Mouse (Mus musculus): ENCODE measurements around the gene Rpa2.
"Not testable (repeated sequence)": the region's sequence is repeated elsewhere in the genome, so short reads cannot be mapped to it uniquely, and the experiment has no call there.

The Rpa2 gene

DNA sequence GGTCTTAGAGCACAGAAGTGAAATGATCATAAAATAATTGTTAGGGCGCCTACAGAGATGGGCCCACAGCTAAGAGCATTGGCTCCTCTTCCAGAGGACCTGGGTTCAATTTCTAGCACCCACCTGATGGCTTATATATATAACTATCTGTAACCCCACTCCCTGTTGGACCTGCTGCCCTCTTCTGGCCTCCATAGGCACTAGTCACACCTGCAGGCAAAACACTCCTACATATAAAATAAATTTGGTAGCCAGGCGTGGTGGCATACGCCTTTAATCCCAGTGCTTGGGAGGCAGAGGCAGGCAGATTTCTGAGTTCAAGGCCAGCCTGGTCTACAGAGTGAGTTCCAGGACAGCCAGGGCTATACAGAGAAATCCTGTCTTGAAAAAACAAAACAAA is 5.0 kb upstream of the Rpa2 start:
- not testable (repeated sequence) for DNase-seq

DNA sequence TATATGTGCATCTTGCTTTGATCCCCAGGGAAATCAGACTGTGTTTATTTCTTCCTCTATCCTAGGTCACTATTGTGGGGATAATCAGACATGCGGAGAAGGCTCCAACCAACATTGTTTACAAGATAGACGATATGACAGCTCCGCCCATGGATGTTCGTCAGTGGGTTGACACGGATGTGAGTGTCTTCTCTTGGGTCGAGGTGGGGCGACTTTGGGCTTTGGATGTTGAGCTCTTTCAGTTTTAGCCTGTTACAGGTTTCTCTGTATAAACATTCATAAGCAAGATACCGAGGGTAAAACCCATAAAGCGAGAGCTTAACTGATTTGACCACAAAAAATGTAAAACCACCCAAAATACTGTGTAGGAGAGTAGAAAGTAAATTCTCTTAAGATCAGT is 3.6 kb downstream of the Rpa2 start:
- no peak for DNase-seq

DNA sequence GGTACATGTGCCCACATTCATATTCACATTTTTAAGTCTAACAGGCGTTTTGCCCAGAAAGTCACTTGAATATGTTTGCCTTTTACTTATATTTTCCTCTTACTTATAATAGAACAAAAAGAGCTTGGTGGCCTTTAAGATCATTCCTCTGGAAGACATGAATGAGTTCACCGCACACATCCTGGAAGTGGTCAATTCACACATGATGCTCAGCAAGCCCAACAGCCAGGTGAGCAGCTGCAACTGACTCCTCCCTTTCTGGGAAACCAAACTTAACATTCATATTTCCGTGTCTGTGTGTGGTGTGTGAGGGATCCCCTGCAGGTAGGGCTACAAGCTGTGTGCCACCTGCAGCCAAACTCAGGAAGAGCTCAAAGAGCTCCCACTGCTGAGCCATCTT is 6.8 kb downstream of the Rpa2 start:
- DNase-seq, result no peak

DNA sequence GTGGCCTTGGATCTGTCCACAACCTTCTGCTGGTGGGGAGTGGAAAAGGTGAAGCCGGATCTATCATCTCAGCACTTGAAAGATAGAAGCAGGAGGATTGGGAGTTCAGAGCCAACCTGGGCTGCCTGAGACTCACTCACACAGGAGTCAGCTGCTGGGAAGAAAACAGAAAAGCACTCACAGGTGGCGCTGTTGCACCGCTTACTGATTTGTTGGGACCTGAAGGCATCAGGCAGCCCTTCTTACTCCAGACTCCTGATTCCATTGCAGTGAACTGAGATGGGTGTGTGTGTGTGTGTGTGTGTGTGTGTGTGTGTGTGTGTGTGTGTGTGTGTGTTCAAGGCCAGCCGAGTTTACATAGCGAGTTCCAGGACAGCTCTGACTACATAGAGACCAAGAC is 8.6 kb downstream of the Rpa2 start:
- peak; percentile 85 to 86 for DNase-seq

DNA sequence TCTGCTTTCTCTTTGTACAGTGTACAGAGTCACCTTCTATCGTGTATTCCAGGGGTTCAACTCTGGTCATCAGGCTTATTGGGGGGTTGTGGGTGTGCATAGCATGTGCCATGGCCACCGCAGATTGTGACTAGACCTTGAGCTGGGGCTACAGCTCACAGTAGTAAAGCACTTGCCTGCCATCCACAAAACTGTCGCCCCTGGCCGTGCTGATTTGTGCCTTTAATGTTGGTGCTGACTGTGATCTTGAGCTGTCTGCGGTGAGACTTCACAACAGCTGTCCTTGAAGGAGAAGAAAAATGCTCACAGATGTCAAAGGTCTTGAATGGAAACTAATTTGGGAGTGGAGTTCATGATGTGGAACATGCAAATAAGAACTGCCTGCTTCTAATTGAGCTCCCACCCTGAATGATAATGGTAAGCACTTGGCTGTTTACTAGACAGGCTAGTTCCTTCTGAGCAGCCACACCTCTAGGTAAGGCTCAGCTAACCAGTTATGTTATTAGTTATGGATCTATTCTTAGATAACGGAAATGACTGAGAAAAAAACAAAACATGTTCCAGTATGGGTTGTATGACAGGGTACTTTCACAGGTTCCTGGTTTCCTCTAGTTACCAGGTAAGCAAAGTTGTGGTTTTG is 10.6 kb downstream of the Rpa2 start:
- DNase-seq, result no peak

DNA sequence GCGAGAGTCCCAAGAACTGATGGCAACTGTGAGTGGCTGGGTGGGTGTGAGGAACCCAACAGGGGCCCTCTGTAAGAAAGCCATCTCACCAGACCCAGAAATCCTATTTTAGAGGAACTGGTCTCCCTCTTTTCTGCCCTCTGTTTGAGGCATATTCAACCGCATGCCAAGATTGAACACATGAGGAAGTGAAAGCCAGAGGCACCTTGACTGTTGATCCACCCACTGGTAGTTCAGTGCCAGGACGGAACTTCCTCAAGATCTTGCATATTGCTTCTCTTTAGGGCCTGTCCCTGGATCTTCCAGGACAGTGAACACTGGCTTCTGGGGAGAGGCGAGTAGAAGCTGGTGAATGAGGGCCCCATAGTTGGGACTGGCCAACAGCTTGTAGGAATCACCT is 12.2 kb downstream of the Rpa2 start:
- DNase-seq, result no peak

DNA sequence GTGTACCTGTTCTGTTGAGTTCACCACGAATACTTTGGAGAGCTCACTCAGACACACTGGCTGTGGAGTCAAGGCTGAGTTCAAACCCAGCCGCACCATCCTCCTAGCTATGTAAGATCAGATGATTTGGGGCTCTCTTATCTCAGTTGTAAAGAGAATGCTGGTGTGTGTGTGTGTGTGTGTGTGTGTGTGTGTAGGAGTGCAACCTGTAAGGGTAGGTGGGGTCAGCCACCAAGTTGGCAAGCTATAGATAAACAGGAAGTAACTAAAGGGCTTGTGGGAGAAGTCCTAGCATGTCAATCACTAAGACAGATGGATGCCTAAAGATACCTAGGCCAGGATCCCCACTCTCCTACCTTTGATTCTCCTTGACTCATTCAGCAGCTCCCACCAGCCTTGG is 15.6 kb downstream of the Rpa2 start:
- no peak for DNase-seq

DNA sequence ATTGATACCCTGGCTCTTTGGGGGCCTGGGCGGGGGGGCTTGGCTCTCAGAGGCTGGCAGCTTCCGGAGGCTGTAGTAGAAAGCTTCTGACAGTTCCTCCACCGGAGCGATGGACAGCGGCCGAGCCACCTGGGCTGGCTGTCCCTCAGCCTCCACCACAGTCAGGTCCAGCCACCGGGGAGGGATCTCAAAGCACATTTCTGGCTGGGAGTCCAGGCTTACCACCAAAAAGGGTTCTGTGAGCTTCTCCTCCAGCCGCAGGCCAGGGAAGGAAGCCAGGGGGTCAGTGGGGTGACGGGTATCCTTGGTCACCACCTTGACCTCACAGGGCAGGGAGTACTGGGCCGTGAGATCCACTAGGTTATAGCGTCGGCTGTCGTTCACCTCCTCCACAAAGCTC is 17.1 kb downstream of the Rpa2 start:
- no peak for DNase-seq

DNA sequence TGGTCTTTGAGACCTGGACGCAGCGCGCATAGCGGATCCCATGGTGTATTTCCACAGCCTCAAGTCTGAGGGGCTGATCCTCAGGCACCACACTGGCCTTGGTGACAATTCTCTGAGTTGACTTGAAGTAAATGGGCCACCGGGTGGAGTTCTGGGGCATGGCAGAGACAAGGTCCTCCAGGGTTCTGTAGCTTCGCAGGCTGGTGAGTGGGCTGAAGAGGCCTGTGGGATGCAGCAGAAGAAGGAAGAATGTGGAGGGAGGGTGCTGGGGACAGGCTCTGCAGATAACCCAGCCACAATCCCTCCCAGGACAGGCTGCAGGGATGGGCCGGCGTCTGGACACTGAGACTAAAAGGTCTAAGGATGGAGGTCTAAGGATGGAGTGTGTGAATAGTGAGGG is 21.6 kb downstream of the Rpa2 start:
- no peak for DNase-seq

DNA sequence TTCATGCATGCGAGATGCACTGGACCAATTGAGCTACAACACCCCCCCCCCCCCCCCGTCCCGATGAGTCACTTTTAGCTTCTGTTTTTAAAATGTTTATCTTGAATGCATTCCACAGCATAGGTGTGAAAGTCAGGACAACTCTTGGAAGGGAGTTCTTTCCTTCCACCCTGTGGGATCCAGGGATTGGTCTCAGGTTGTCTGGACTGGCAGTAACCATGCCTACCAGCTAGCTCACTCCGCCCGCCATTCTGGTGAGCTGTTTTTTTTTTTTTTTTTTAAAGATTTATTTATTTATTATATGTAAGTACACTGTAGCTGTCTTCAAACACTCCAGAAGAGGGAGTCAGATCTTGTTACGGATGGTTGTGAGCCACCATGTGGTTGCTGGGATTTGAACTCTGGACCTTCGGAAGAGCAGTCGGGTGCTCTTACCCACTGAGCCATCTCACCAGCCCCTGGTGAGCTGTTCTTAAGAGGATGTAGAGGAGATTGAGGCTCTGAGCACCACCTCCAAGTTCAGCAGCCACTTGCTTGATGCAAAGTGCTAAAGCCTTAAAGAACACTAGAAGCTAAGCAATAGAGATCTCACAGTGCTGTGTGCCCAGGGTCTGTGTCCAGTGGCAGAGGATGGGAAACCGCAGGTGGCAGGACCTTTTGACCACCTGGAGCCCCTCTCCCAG is 25.3 kb downstream of the Rpa2 start:
- not testable (repeated sequence) for DNase-seq

DNA sequence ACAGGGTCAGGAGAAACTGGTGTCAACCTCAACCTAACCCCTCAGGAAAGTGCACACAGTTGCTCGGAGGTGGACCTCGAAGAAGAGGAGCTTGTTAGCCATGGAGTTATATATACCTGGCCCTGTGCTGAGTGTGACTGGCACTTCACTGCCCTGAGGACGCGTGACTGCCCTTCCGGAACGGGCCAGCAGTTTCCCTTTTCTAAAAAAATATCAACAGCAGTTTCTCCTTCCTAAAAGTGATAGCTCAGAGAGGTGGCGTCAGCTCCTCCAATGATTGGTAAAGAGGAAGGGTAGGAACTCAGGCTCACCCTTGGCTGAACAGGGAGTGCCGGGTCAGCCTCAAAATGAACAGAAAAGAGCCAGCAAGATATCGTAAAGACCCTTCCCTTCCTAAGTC is 25.9 kb downstream of the Rpa2 start:
- peak; percentile 8 to 14 for DNase-seq

DNA sequence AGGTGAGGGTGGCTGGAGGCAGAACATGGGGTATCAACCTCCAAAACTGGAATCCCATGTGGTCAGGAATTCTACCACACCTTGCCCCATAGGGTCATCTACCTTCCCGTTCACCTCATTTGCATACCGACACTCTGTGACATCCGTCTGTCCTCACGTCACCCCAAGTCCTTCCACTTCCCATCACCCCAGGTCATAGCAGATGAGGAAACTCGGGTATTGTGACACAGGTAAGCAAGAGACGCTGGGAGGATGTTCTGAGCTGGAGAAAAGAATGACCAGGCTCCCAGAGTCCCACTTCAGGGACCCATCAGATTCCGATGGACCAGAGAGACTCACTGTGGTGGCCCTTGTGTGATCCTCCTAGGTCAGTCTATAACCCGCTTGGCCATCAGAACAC is 26.6 kb downstream of the Rpa2 start:
- no peak for DNase-seq

DNA sequence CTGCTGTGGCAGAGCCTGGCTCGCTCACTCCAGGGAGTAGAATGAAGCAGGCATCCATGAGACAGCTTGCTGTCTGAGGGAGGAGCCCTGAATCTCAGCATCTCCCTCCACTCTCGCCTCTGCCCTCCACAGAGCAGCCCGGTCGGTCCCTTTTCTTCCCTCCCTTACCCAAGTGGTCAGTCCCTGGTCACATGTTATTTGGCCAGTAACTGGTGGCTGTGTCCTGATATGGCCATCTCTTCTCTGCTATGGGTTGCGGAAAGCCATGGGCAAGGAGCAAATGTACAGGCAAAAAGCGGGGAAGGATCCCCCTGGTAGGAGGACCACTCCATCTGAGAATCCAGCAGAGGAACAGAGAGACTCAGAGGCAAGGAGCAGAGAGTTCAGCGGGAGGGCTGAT is 27.0 kb downstream of the Rpa2 start:
- DNase-seq, result no peak

DNA sequence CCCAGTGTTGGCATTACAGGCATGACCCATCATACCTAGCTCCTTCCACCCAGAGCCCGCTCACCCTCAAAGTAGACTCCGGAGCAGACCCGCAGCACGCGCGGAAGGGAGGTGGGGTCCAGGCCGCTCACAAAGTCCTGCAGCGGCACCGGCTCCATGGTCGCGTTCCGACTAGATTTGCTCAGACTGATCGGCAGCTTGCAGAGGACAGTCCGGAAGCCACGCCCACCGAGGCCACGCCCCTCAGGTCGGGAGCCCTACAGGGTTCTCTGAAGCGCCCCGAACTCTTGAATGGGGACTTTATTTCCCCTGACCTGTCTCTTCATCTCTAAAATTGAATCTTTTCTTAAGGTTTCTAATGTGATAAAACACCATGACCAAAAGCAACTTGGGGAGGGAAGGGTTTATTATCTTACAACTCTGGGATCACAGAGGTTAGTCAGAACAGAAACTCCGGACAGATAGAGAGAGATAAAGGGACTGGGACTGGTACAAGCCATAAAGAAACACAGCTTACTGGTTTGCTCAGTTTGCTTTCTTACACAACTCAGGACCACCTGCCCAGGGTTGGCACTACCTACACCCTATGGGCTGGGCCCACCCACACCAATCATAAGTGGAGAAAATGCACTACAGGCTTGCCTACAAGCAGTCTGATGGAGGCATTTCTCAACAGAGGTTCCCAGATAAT is 28.2 kb downstream of the Rpa2 start, which contains the start of gene Themis2:
TSS of gene Themis2 (minus strand) at position 192 of the 691 bp plus-strand sequence.
- peak; percentile 85 to 89 for DNase-seq

DNA sequence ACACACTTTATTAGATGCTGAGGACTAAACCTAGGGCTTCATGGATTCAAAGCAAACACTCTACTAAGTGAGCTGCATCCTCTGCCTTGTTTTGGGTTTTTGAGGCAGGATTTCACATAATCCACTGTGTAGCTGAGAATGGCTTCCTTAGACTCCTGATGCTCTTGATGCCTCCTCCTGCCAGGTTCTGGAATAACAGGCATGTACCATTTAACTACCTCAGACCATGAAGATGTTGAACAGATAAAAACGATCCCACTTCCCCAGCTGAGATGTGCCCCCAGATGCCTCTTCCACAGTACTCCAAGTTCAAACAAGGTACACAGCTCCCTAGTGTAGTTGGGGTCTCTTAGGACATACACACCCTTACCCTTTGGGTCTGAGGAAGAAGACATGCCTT is 29.3 kb downstream of the Rpa2 start:
- DNase-seq, result no peak

DNA sequence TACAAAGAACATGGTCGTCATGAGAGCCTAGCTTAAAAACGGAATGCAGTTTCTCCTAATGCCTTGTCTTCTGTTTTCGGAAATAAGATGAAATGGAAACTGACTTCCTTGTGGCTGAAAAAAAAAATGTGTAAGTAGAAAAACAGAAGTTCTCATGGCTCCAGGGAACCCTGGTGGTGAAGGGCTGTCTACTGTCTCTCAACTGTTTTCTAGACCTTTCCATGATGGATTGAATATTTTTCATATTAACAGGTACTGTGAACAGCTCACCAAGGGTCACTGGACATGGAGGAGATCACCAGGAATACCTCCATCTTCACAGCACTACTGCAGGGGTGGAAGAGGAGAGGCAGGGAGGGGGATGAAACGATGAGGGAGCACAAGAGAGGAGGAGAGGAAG is 29.9 kb downstream of the Rpa2 start:
- no peak for DNase-seq

DNA sequence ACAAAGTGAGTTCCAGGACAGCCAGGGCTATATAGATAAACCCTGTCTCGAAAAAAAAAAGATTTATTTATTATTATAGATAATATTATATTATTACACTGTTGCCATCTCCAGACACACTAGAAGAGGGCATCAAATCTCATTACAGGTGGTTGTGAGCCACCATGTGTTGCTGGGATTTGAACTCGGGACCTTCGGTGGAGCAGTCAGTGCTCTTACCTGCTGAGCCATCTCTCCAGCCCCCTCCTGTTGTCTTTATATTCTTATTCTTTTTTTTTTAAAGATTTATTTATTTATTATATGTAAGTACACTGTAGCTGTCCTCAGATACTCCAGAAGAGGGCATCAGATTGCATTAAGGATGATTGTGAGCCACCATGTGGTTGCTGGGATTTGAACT is 30.5 kb downstream of the Rpa2 start:
- DNase-seq, result not testable (repeated sequence)

DNA sequence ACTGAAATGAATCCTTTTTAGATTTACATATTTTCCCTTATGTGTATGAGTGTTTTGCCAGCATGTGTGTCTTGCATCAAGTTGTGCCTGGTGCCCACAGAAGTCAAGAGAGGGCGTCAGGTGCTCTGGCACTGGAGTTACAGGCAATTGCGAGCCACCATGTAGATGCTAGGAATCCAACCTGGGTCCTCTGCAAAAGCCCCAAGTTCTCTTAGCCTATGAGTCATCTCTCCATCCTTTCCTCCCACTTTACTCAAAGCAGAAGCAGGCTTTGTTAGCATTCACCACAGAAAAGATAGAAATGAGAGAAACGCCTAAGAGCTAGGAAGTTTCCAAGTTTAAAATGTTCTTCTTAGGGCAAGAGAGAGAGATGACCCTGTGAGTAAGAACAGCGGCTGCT is 31.7 kb downstream of the Rpa2 start:
- no peak for DNase-seq

DNA sequence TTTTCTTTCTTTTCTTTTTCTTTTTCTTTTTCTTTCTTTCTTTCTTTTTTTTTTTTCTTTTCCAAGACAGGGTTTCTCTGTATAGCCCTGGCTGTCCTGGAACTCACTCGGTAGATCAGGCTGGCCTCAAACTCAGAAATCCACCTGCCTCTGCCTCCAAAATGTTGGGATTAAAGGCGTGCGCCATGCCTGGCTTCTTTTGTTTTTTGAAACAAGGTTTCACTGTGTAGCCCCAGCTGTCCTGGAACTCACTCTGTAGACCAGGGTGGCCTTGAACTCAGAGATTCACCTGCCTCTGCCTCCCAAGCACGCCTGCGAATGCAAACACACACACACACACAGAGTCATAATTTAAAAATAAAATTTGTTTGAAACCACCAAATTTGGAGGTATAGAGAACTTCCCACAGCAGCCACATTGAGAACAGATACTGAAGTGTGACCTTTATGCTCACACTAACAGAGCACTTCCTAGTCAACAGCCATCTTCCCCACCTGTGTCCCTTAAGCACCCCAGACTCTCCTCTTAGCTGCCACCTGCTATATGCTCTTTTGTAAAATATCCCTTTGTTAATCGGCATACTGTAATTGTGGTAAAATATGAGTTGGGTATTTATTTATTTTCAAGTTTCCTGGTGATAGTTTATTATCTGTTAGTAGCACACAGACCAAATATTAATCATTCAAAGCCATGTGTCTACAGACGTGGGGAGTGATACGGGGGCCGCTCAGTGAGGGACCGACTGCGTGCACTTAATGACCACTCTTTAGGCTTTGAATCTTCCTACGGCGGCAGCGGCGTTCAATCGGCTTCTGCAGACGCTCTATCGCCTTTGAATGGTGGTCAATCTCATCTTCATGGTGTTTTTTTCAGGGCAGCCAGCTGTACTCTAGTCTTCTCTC is 33.3 kb downstream of the Rpa2 start:
- DNase-seq, result no peak

DNA sequence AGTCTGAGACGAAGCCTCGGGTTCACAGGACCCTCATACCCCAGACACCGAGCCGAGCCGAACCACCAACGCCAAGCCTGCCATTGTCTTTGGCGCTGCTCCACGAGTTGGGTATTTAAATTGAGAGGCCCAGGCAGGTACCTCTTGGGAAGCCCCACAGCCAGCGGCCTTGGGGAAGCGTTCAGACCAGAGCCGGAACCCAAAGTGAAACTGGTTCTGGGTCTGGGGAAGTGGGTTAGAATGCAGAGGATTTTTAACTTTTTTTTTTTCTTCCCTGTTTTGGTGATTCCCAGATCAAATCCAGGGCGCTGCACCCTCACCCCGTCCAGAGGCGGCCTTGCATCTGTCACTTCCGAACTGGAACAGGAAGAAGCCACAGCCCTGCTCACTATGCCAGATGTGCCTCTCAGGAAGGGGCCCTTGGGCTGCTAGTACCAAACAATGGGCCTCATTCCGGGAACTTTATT is 34.1 kb downstream of the Rpa2 start:
- DNase-seq, result peak in 1 of 2 experiments; percentile 42

DNA sequence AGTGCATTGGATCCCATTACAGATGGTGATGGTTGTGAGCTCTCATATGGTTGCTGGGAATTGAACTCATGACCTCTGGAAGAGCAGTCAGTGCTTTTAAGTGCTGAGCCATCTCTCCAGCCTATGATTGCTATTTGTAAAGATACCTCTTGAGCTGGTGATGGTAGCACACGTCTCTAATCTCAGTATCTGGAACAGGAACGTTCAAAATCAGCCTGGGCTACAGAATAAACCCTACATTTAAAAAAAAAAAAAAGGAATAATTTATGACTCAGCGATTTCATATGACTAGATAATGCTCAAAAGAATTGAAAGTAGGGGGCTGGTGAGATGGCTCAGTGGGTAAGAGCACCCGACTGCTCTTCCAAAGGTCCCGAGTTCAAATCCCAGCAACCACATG is 35.1 kb downstream of the Rpa2 start:
- DNase-seq, result no peak

DNA sequence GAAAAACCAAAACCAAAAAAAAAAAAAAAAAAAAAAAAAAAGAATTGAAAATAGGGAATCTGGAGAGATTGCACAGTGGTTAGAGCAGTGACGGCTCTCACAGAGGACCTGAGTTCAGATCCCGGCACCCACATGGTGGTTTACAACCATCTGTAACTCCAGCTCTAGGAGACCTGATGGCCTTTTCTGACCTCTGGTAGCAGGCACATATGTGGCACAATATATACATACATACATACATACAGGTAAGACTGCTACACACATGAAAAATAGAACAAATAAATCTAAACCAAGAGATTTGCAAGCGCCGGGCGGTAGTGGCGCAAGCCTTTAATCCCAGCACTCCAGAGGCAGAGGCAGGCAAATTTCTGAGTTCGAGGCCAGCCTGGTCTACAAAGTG is 35.7 kb downstream of the Rpa2 start:
- no peak for DNase-seq

DNA sequence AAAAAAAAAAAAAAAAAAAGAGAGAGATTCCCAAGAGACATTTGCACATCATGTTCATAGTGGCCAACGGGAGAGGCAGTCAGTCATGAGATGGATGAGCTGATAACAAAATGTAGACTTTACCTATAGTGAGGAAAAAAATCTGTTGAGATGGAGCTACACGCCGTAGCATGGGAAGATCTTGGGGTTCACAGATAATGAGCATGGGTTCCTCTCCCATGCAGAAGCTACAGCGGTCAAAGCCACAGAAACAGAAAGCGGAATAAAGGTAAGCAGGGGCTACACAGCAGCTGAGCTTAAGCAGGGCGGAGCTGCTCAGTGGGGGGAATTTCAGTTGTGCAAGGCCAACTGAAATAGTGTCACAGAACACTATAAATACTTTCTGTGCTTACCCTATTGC is 36.2 kb downstream of the Rpa2 start:
- DNase-seq, result no peak
